Mouse (Mus musculus) forebrain, embryonic 13.5 days (tissue): Measurements from ENCODE around the gene Fam72a. TPM values are rescaled to one million over a fixed set of nuclear protein-coding genes. Genes with fewer than 3 reads are reported as not detected.
A peak's percentile ranks its signal among the peaks of the same experiment; 100 is the strongest.
"Not testable (repeated sequence)": the region's sequence is repeated elsewhere in the genome, so short reads cannot be mapped to it uniquely, and the experiment has no call there.

Source experiments
- ATAC-seq: fragments of 200-750 bp; cut with Nextera tagmentation; 2 replicates; pipeline ENCODE4 v1.8.0; 2017
- H3K27ac ChIP-seq: fragments of 300-500 bp; sonication (generic); 2 replicates; pipeline ENCODE4 v1.5.1; 2015; ENCODE audit warnings: inconsistent platforms, mild to moderate bottlenecking, moderate library complexity
- H3K27me3 ChIP-seq: fragments of 300-500 bp; sonication (generic); 2 replicates; pipeline ENCODE4 v1.6.1; 2015; ENCODE audit warnings: mild to moderate bottlenecking, inconsistent platforms
- H3K36me3 ChIP-seq: fragments of 300-500 bp; sonication (generic); 2 replicates; pipeline ENCODE4 v1.6.1; 2015; ENCODE audit warnings: mild to moderate bottlenecking, inconsistent platforms; ENCODE audit not compliant: poor library complexity, severe bottlenecking
- H3K4me1 ChIP-seq: fragments of 300-500 bp; sonication (generic); 2 replicates; pipeline ENCODE4 v1.6.1; 2015; ENCODE audit warnings: inconsistent platforms
- H3K4me2 ChIP-seq: fragments of 300-500 bp; sonication (generic); 2 replicates; pipeline ENCODE4 v1.6.1; 2015; ENCODE audit warnings: inconsistent platforms, mild to moderate bottlenecking, moderate library complexity
- H3K4me3 ChIP-seq: fragments of 300-500 bp; sonication (generic); 2 replicates; pipeline ENCODE4 v1.5.1; 2015; ENCODE audit warnings: mild to moderate bottlenecking, inconsistent platforms
- H3K9ac ChIP-seq: fragments of 300-500 bp; sonication (generic); 2 replicates; pipeline ENCODE4 v1.6.1; 2015; ENCODE audit warnings: mild to moderate bottlenecking, inconsistent platforms
- H3K9me3 ChIP-seq: fragments of 300-500 bp; sonication (generic); replicated peaks from 2 replicates; pipeline ENCODE4 v1.6.1; 2016; ENCODE audit warnings: inconsistent platforms
- WGBS: fragments of 180-500 bp; shearing (Covaris S2); methylation state at CpG from one replicate; pipeline ENCODE4 v1.1.7; 2015; 5-methylcytosine and 5-hydroxymethylcytosine counted together
- microRNA-seq: library from miRNA; unstranded; fragments of <30 nt; microRNA quantifications from one replicate; pipeline ENCODE4, GENCODE M21; 2016
- polyA plus RNA-seq: library from polyadenylated mRNA; unstranded; fragments of >200 nt; fragmentation: Nextera tagmentation; extraction: Ambion mirVana; gene quantifications from 2 replicates; pipeline ENCODE4 v1.2.1, GENCODE M21; 2015

Fam72a gene
- polyA plus RNA-seq, 1 experiment from 2014 or later, result 4.3 TPM

DNA sequence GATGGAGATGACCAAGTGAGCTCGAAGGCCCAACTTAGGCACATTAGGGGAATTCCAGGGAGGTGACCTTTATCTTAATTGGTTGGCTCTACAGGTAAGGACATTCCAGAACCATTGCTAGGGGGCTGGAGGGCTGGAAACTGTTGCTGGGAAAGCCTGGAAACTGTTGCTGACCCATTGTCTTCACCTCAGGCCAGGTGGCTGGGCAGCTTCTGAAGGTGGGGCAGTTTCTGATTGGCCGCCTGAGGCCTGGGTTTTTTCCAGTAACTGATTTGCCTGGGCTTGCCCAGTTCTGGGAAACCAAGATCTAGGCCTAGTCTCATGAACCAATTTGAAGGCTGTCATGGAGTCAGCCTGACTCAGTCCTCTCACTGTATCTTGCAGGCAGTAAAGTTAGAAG is 34.4 kb downstream of the Fam72a start:
- H3K4me3 ChIP-seq, result no peak overlapping the region
- ATAC-seq, result no peak
- no peak overlapping the region for H3K27ac ChIP-seq
- 91% methylated on average over 2 of the region's 2 CpGs for WGBS
- no peaks in the 10 kb centered on the region for H3K9me3 ChIP-seq
- no peak overlapping the region for H3K4me2 ChIP-seq
- no peaks in the 10 kb centered on the region for H3K27me3 ChIP-seq
- no peaks in the 10 kb centered on the region for H3K4me1 ChIP-seq
- no peak overlapping the region for H3K9ac ChIP-seq
- H3K36me3 ChIP-seq, result no peaks in the 10 kb centered on the region

DNA sequence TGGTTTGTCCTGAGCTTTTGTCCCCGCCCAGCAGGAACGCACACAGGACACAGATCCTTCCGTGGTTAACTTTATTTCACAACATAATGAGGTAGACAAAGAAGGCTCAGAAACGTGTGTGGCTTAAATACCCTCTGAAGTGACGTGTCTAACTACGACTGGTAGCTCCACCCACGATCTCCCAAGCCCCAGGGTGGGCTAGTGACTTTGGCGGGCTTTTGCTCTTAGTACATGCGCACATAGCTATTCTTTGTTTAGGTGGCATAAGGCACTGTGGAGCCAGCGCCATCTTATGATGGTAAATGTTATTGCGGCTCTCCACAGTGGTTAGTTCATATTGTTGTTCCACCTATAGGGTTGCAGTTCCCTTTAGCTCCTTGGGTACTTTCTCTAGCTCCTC is 38.4 kb downstream of the Fam72a start:
- WGBS, result 31% methylated on average over 11 of the region's 11 CpGs
- ATAC-seq, result peak; percentile 48; the same call in 1 of the 2 replicates
- H3K9me3 ChIP-seq, H3K4me2 ChIP-seq, H3K27me3 ChIP-seq, H3K36me3 ChIP-seq, H3K27ac ChIP-seq, H3K4me1 ChIP-seq, H3K4me3 ChIP-seq, H3K9ac ChIP-seq: not testable (repeated sequence)

DNA sequence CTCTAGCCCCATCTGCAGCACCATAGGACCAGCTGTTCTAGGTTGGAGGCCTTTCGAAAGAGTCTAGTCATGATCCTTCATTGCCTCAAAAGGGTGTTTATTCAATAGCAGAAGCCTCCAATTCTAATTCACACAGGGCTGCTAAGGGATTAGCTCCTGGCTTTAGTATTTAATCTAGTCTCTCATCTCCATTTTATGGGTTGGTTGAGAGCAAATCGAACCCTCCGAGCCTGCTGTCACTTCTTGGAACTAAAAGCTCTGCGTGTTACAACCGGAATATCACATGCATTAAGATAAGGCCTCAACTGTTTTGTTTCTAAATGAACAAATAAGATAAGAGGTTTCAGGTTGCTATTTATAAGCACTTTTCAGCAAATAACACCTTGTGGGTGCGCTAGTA is 42.0 kb downstream of the Fam72a start:
- Histone ChIP-seq H3K4me1 (no peaks in the 10 kb centered on the region), H3K4me3 (no peak overlapping the region), H3K27me3 (no peaks in the 10 kb centered on the region), H3K9ac (no peak overlapping the region), H3K36me3 (no peaks in the 10 kb centered on the region), H3K4me2 (no peak overlapping the region), H3K9me3 (no peaks in the 10 kb centered on the region), H3K27ac (no peak overlapping the region)
- 92% methylated on average over 6 of the region's 6 CpGs for WGBS
- ATAC-seq, result no peak

DNA sequence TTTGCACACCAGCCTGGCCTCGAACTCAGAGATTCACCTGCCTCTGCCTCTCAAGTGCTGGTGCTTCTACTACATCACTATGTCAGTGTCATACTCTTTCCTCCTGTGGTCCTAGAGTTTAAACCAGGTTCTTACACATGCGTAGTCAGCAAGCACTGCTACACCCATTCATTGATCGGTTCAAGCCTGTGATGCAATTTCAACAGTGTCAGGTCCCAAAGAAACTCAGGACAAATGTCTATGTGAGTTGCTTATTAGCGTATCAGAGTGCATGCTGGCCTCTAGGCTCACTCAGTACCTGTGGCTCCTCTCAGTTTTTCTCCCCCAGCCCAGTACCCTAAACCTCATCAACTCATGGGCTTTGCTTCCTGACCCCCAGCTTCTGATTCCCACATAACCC is 42.7 kb downstream of the Fam72a start:
- no peak overlapping the region for H3K27ac ChIP-seq
- H3K4me3 ChIP-seq, result no peak overlapping the region
- H3K36me3 ChIP-seq, result no peaks in the 10 kb centered on the region
- H3K27me3 ChIP-seq, result no peaks in the 10 kb centered on the region
- H3K9ac ChIP-seq, result no peak overlapping the region
- no peaks in the 10 kb centered on the region for H3K4me1 ChIP-seq
- H3K4me2 ChIP-seq, result no peak overlapping the region
- 95% methylated on average over 4 of the region's 4 CpGs for WGBS
- no peaks in the 10 kb centered on the region for H3K9me3 ChIP-seq
- no peak for ATAC-seq

DNA sequence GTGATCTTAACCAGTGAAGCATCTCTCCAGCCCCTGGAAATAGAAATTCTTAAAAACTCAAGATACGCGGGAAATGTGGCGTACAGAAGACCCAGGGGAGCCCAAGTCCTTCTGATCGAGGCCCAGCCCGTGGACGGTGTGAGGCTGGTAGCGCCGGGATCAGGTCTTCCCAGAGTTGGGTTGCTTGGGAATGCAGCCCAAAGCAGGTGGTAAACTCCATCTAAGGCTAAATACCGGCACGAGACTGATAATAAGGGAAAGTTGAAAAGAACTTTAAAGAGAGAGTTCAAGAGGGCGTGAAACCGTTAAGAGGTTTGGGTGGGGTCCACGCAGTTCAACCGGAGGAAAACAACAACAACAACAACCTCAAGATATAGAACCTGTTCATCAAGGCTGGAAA is 46.0 kb downstream of the Fam72a start:
- Histone ChIP-seq H3K4me1 (no peaks in the 10 kb centered on the region), H3K27ac (no peak overlapping the region), H3K9me3 (no peaks in the 10 kb centered on the region), H3K36me3 (no peaks in the 10 kb centered on the region), H3K4me2 (no peak overlapping the region), H3K27me3 (no peaks in the 10 kb centered on the region), H3K9ac (no peak overlapping the region), H3K4me3 (no peak overlapping the region)
- 0 out of 2 replicates have a peak, but pooled peaks have one; percentile 55 for ATAC-seq
- WGBS, result 92% methylated on average over 14 of the region's 14 CpGs

DNA sequence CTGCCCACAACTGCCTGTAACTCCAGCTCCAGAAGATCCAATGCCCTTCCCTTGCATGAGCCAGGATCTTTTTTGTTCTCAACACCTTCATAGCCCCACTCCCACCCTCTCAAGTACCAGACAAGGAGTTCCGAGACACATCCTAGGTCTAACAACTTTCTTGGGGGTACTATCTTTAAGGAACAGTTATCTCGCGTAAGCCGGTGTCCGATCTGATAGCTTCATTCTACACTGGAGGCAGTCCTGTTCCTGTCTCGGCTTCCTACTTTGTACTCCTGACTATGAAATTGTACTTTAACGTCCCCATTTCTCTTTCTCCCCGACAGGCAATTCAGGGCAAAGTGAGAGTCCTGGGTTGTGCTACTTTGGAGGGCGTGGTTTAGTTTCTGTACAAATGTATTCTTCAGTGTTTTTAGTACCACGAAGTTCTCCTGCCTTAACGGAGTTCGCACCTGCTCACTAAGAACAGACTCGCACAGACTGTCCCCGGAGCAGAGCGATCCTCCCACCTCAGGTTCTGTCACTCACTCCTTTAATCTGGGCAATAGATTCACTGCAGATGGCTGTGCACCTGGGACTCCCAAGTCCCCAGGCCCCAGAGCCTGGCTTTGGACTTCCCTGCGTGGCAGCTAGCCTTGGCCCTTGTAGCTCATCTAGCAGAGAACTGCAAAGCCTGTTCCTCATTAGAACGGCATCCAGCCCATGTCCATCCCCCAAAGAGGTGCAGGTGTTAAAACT is 51.4 kb downstream of the Fam72a start:
- WGBS, result 81% methylated on average over 17 of the region's 17 CpGs
- H3K4me3 ChIP-seq, result no peak overlapping the region

DNA sequence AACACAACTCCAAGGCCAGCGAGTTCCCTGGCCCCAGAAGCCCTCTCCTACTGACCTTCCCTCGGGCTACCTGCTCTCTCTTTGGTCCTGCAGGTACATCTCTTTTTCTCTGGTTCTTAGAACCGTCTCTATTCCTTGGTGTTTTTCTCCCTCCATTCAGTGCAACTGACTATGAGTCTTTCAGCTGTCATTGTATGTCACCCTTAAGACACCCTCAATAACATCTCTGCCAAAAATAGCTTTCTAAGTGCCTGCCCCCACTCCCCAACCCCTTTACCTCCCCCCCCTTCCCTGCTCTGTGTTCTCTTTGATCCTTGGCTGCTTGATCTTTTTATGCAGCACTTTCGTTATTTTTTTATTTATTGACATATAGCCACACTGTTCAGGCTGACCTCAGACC is 52.7 kb downstream of the Fam72a start:
- H3K9ac ChIP-seq, result no peak overlapping the region
- H3K4me1 ChIP-seq, result no peaks in the 10 kb centered on the region
- H3K9me3 ChIP-seq, result no peaks in the 10 kb centered on the region
- H3K27me3 ChIP-seq, result no peaks in the 10 kb centered on the region
- H3K27ac ChIP-seq, result no peak overlapping the region
- ATAC-seq, result no peak
- H3K4me2 ChIP-seq, result no peak overlapping the region
- no peaks in the 10 kb centered on the region for H3K36me3 ChIP-seq
- no peak overlapping the region for H3K4me3 ChIP-seq
- 49% methylated on average over 4 of the region's 4 CpGs for WGBS

More for the DNA sequence above, 51.4 kb downstream of the Fam72a start:
- Histone ChIP-seq H3K27ac (no peak overlapping the region), H3K36me3 (no peaks in the 10 kb centered on the region), H3K4me2 (no peak overlapping the region), H3K27me3 (no peaks in the 10 kb centered on the region), H3K9me3 (no peaks in the 10 kb centered on the region), H3K4me1 (no peaks in the 10 kb centered on the region), H3K9ac (no peak overlapping the region)
- ATAC-seq, result peak; percentile 53; the same call in 1 of the 2 replicates

DNA sequence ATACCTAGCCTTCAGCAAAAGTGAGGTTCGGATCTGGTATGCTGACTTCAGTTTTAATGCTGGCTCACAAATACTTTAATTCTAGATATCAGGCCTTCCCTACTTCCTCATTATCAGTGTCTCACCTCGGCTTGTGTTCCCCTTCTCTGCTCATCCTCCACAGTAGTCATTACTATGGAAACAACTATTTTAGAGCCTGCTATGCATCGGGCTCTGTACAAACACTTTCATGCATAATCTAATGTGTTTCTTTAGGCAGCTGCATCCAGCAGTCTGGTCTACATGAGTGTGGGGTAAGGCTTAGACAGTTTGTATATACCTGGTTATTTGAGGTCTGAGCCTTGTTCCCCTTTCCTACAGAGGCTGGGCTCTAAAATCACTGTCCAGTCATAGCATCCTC is 55.9 kb downstream of the Fam72a start:
- Histone ChIP-seq H3K9ac (no peak overlapping the region), H3K4me1 (no peaks in the 10 kb centered on the region), H3K4me2 (no peak overlapping the region), H3K27ac (no peak overlapping the region), H3K36me3 (no peaks in the 10 kb centered on the region), H3K9me3 (no peaks in the 10 kb centered on the region), H3K27me3 (no peaks in the 10 kb centered on the region), H3K4me3 (no peak overlapping the region)
- 88% methylated on average over 3 of the region's 3 CpGs for WGBS
- no peak for ATAC-seq

DNA sequence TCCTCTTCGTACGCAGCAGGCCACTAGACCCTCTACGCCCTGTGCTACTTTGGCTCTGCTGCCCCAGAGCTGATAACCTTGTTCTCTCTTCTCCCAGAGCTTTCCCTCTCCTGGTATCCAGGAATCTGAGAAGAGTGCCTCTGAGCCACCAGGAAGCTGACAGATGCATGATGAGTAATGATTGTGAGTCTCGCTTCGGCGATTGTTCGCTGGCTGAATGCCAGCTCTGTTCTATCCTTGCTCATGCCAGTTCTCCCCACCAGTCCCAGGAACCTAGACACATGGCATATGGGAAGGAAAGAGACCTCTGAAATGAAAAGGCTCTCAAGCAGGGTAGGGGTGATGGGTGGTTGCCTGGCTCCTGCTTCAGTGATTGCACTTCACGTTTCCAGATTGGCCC is 59.1 kb downstream of the Fam72a start:
- Histone ChIP-seq H3K9me3 (no peaks in the 10 kb centered on the region), H3K4me3 (no peak overlapping the region), H3K27me3 (no peaks in the 10 kb centered on the region), H3K27ac (no peak overlapping the region), H3K36me3 (no peaks in the 10 kb centered on the region), H3K4me2 (no peak overlapping the region), H3K9ac (no peak overlapping the region), H3K4me1 (no peaks in the 10 kb centered on the region)
- no peak for ATAC-seq
- 82% methylated on average over 8 of the region's 8 CpGs for WGBS

Small RNA genes lying within 50 kb of the gene (microRNA-seq; reads per million reads assigned to microRNA genes)
- gene Gm24273, result not detected

Other genes with a start within 250 kb of the Fam72a start
- gene Ikbke, start 248.3 kb upstream of the Fam72a start, polyA plus RNA-seq, result 0.21 and 0.39 TPM in 2 replicates
- gene Srgap2, start 551 bp upstream of the Fam72a start, polyA plus RNA-seq, result 14.5 and 16.8 TPM in 2 replicates
- not detected in 2 replicates for gene Avpr1b, start 71.3 kb downstream of the Fam72a start, polyA plus RNA-seq
- not detected in 2 replicates for gene Ctse, start 110.4 kb downstream of the Fam72a start, polyA plus RNA-seq
- gene Rab7b, start 160.8 kb downstream of the Fam72a start, polyA plus RNA-seq, result 0.40 and 0.62 TPM in 2 replicates
- 0.05 and 0.06 TPM in 2 replicates for gene Slc26a9, start 216.1 kb downstream of the Fam72a start, polyA plus RNA-seq